Mouse (Mus musculus) cortical plate, adult 2 months (tissue): ENCODE results near the gene Zfp90.

Source experiments
- CTCF ChIP-seq: fragments of 200-500 bp; IDR thresholded peaks from 2 replicates; pipeline ENCODE4 v1.5.1; 2011; ENCODE audit warnings: mild to moderate bottlenecking, control low read depth, low read length; ENCODE audit not compliant: insufficient read depth; ENCODE audit errors: extremely low read depth
- POLR2A ChIP-seq: fragments of 200-500 bp; IDR thresholded peaks from 2 replicates; pipeline ENCODE4 v1.6.1; 2011; ENCODE audit warnings: mild to moderate bottlenecking, low read length, control low read depth; ENCODE audit not compliant: insufficient read depth; ENCODE audit errors: extremely low read depth

DNA sequence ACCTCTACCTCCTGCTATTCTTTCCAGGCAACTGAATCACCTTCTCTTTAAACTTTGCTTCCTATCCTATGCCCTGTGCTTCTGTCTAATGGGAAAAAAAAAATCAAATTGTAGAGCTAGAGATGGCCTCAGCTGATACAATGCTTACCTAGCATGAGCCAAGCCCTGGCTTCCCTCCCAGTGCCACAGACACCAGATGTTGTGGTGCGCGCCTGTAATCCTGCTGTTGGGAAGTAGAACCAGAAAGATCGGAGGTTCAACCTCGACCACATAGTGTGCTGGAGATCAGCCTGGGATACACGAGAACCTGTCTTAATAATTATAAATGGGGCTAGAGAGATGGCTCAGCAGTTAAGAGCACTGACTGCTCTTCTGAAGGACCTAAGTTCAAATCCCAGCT, 2.6 kb downstream of the Zfp90 start:
- TF ChIP-seq CTCF (no peak), POLR2A (no peak)
